Mouse (Mus musculus) thymus, adult 2 months (tissue): Measurements from ENCODE around the gene Dhps.

Source experiments
- CTCF ChIP-seq: fragments of 200-500 bp; IDR thresholded peaks from 2 replicates; pipeline ENCODE4 v1.5.1; 2012; ENCODE audit warnings: mild to moderate bottlenecking, control low read depth, low read length, moderate library complexity, borderline replicate concordance; ENCODE audit not compliant: control insufficient read depth, poor library complexity, insufficient read depth; ENCODE audit errors: extremely low read depth
- POLR2A ChIP-seq: fragments of 200-500 bp; IDR thresholded peaks from 2 replicates; pipeline ENCODE4 v1.6.1; 2012; ENCODE audit warnings: mild to moderate bottlenecking, low read length, control low read depth, moderate library complexity; ENCODE audit not compliant: control insufficient read depth, poor library complexity, insufficient read depth; ENCODE audit errors: extremely low read depth

DNA sequence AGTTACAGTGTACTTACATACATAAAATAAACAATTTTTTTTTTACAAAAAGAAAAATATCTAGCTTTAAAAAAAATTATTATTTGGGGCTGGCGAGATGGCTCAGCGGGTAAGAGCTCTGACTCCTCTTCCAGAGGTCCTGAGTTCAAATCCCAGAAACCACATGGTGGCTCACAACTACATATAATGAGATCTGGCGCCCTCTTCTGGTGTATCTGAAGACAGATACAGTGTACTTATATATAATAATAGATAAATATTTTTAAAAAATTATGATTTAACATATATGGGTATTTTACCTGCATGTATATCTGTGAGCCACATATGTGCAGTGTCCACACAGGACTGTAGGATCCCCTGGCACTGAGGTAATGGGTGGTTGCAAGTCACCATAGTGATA lies 14.7 kb downstream of the Dhps start:
- TF ChIP-seq POLR2A = no peak
- no peak for TF ChIP-seq CTCF
